Mouse (Mus musculus) limb, embryonic 10.5 days (tissue): ENCODE results near the gene Pou5f2. TPM values are rescaled to one million over a fixed set of nuclear protein-coding genes. Genes with fewer than 3 reads are reported as not detected.

ENCODE experiments used
- polyA plus RNA-seq: library from polyadenylated mRNA; unstranded; fragments of >200 nt; fragmentation: Nextera tagmentation; extraction: Ambion mirVana; gene quantifications from 2 replicates; pipeline ENCODE4 v1.2.1, GENCODE M21; 2016

Pou5f2 gene
- polyA plus RNA-seq, 1 experiment from 2014 or later = 1.8 TPM

Other genes with a start within 250 kb of the Pou5f2 start
- gene Nr2f1, start 174.9 kb downstream of the Pou5f2 start, polyA plus RNA-seq = 18.2 and 19.6 TPM in 2 replicates